Mouse (Mus musculus): ENCODE data around the gene Neu4. TPM values are rescaled to one million over a fixed set of nuclear protein-coding genes. Genes with fewer than 3 reads are reported as not detected.
A peak's percentile ranks its signal among the peaks of the same experiment; 100 is the strongest.

Gene Neu4
- polyA plus RNA-seq, 1 experiment from 2014 or later, result not detected

GRCm38 (mm10) chr1:94011643-94012042, 8.6 kb upstream of the Neu4 start:
- Histone ChIP-seq H3K27ac (replicated peaks) (no peak overlapping the region), H3K4me2 (no peak overlapping the region), H3K4me3 (no peak overlapping the region), H3K9me3 (no peaks in the 10 kb centered on the region), H3K4me1 (replicated peaks) (no peaks in the 10 kb centered on the region), H3K27me3 (no peaks in the 10 kb centered on the region), H3K9ac (no peak overlapping the region), H3K36me3 (no peaks in the 10 kb centered on the region)
- no peak for ATAC-seq (ENCODE audit: low read depth)
- WGBS, result 80% methylated on average over 3 of the region's 3 CpGs

GRCm38 (mm10) chr1:94027506-94028108, 7.4 kb downstream of the Neu4 start:
- H3K27ac ChIP-seq (replicated peaks), result no peak overlapping the region
- no peaks in the 10 kb centered on the region for H3K36me3 ChIP-seq
- no peaks in the 10 kb centered on the region for H3K9me3 ChIP-seq
- no peaks in the 10 kb centered on the region for H3K27me3 ChIP-seq
- H3K4me1 ChIP-seq (replicated peaks), result no peaks in the 10 kb centered on the region
- no peak overlapping the region for H3K9ac ChIP-seq
- no peak overlapping the region for H3K4me2 ChIP-seq
- 88% methylated on average over 12 of the region's 12 CpGs for WGBS
- ATAC-seq (ENCODE audit: low read depth), result no peak
- H3K4me3 ChIP-seq, result no peak overlapping the region

GRCm38 (mm10) chr1:94028741-94029140, 8.5 kb downstream of the Neu4 start:
- no peak overlapping the region for H3K9ac ChIP-seq
- no peak overlapping the region for H3K4me2 ChIP-seq
- no peaks in the 10 kb centered on the region for H3K36me3 ChIP-seq
- no peaks in the 10 kb centered on the region for H3K9me3 ChIP-seq
- WGBS, result 92% methylated on average over 2 of the region's 2 CpGs
- ATAC-seq (ENCODE audit: low read depth), result no peak
- H3K27ac ChIP-seq (replicated peaks), result no peak overlapping the region
- no peak overlapping the region for H3K4me3 ChIP-seq
- H3K27me3 ChIP-seq, result no peaks in the 10 kb centered on the region
- no peaks in the 10 kb centered on the region for H3K4me1 ChIP-seq (replicated peaks)

- Histone ChIP-seq H3K4me3 (no peak overlapping the region), H3K9ac (no peak overlapping the region), H3K27ac (replicated peaks) (no peak overlapping the region), H3K27me3 (no peaks in the 10 kb centered on the region), H3K4me1 (replicated peaks) (peaks cover 12% of the 10 kb centered on the region), H3K4me2 (no peak overlapping the region), H3K9me3 (no peaks in the 10 kb centered on the region), H3K36me3 (no peaks in the 10 kb centered on the region)
- no peak for ATAC-seq (ENCODE audit: low read depth)
- 89% methylated on average over 2 of the region's 2 CpGs for WGBS
Measured at GRCm38 (mm10) chr1:94033075-94033602, 12.9 kb downstream of the Neu4 start.

- under 1% methylated on average over 25 of the region's 25 CpGs for WGBS
- Histone ChIP-seq H3K4me3 (peak overlapping the region; percentile 43), H3K4me2 (peak overlapping the region; percentile 77), H3K27ac (replicated peaks) (peak overlapping the region; percentile 74), H3K4me1 (replicated peaks) (peaks cover 12% of the 10 kb centered on the region), H3K9ac (peak overlapping the region; percentile 67), H3K9me3 (no peaks in the 10 kb centered on the region), H3K36me3 (no peaks in the 10 kb centered on the region), H3K27me3 (no peaks in the 10 kb centered on the region)
- peak; percentile 95 for ATAC-seq (ENCODE audit: low read depth)
Measured at GRCm38 (mm10) chr1:94034984-94035743, 14.9 kb downstream of the Neu4 start.

- Histone ChIP-seq H3K36me3 (no peaks in the 10 kb centered on the region), H3K4me1 (replicated peaks) (peaks cover 8% of the 10 kb centered on the region), H3K4me3 (no peak overlapping the region), H3K9me3 (no peaks in the 10 kb centered on the region), H3K27ac (replicated peaks) (no peak overlapping the region), H3K4me2 (no peak overlapping the region), H3K27me3 (no peaks in the 10 kb centered on the region), H3K9ac (no peak overlapping the region)
- no peak for ATAC-seq (ENCODE audit: low read depth)
- 85% methylated on average over 2 of the region's 2 CpGs for WGBS
Measured at GRCm38 (mm10) chr1:94040391-94040790, 20.1 kb downstream of the Neu4 start.

- WGBS, result 70% methylated on average over 3 of the region's 3 CpGs
- no peaks in the 10 kb centered on the region for H3K27me3 ChIP-seq
- H3K4me2 ChIP-seq, result no peak overlapping the region
- no peaks in the 10 kb centered on the region for H3K36me3 ChIP-seq
- no peak overlapping the region for H3K4me3 ChIP-seq
- H3K9me3 ChIP-seq, result no peaks in the 10 kb centered on the region
- no peak for ATAC-seq (ENCODE audit: low read depth)
- H3K9ac ChIP-seq, result no peak overlapping the region
- H3K27ac ChIP-seq (replicated peaks), result no peak overlapping the region
- no peaks in the 10 kb centered on the region for H3K4me1 ChIP-seq (replicated peaks)
Measured at GRCm38 (mm10) chr1:94045559-94045958, 25.3 kb downstream of the Neu4 start.

GRCm38 (mm10) chr1:94046544-94046943, 26.3 kb downstream of the Neu4 start:
- Histone ChIP-seq H3K9ac (no peak overlapping the region), H3K4me2 (no peak overlapping the region), H3K27ac (replicated peaks) (no peak overlapping the region), H3K36me3 (no peaks in the 10 kb centered on the region), H3K4me1 (replicated peaks) (no peaks in the 10 kb centered on the region), H3K4me3 (no peak overlapping the region), H3K27me3 (no peaks in the 10 kb centered on the region), H3K9me3 (no peaks in the 10 kb centered on the region)
- no peak for ATAC-seq (ENCODE audit: low read depth)
- WGBS, result 80% methylated on average over 4 of the region's 4 CpGs

GRCm38 (mm10) chr1:94051104-94051503, 30.9 kb downstream of the Neu4 start:
- H3K9ac ChIP-seq, result no peak overlapping the region
- no peak for ATAC-seq (ENCODE audit: low read depth)
- WGBS, result 89% methylated on average over 5 of the region's 5 CpGs
- no peaks in the 10 kb centered on the region for H3K27me3 ChIP-seq
- no peak overlapping the region for H3K4me2 ChIP-seq
- H3K4me3 ChIP-seq, result no peak overlapping the region
- H3K4me1 ChIP-seq (replicated peaks), result no peaks in the 10 kb centered on the region
- H3K9me3 ChIP-seq, result no peaks in the 10 kb centered on the region
- H3K27ac ChIP-seq (replicated peaks), result no peak overlapping the region
- H3K36me3 ChIP-seq, result no peaks in the 10 kb centered on the region

- Histone ChIP-seq H3K36me3 (no peaks in the 10 kb centered on the region), H3K4me2 (no peak within 1 kb of the TSS), H3K9ac (no peak within 1 kb of the TSS), H3K4me1 (replicated peaks) (no peaks in the 10 kb centered on the region), H3K9me3 (no peaks in the 10 kb centered on the region), H3K27ac (replicated peaks) (no peak within 1 kb of the TSS), H3K27me3 (no peaks in the 10 kb centered on the region), H3K4me3 (no peak within 1 kb of the TSS)
- WGBS, result 59% methylated on average over 6 of the region's 6 CpGs
- ATAC-seq (ENCODE audit: low read depth), result no peak
Measured at GRCm38 (mm10) chr1:94052373-94052772, 32.1 kb downstream of the Neu4 start, which contains the start of gene Pdcd1. Gene Pdcd1 (minus strand): TSS chr1:94052553.

- WGBS, result 67% methylated on average over 7 of the region's 7 CpGs
- H3K27me3 ChIP-seq, result no peaks in the 10 kb centered on the region
- H3K4me2 ChIP-seq, result no peak overlapping the region
- no peak overlapping the region for H3K27ac ChIP-seq (replicated peaks)
- no peaks in the 10 kb centered on the region for H3K36me3 ChIP-seq
- H3K9ac ChIP-seq, result no peak overlapping the region
- no peak for ATAC-seq (ENCODE audit: low read depth)
- no peak overlapping the region for H3K4me3 ChIP-seq
- no peaks in the 10 kb centered on the region for H3K4me1 ChIP-seq (replicated peaks)
- no peaks in the 10 kb centered on the region for H3K9me3 ChIP-seq
Measured at GRCm38 (mm10) chr1:94053530-94054216, 33.4 kb downstream of the Neu4 start.

GRCm38 (mm10) chr1:94054481-94054880, 34.2 kb downstream of the Neu4 start:
- Histone ChIP-seq H3K27me3 (no peaks in the 10 kb centered on the region), H3K27ac (replicated peaks) (no peak overlapping the region), H3K9ac (no peak overlapping the region), H3K4me3 (no peak overlapping the region), H3K4me2 (no peak overlapping the region), H3K9me3 (no peaks in the 10 kb centered on the region), H3K36me3 (no peaks in the 10 kb centered on the region), H3K4me1 (replicated peaks) (no peaks in the 10 kb centered on the region)
- 68% methylated on average over 1 of the region's 1 CpGs for WGBS
- ATAC-seq (ENCODE audit: low read depth), result no peak

All from neural tube, embryonic 13.5 days (tissue).